Mouse (Mus musculus) ovary, adult 18-20 months (tissue): Measurements from ENCODE around the gene Cd22.

ENCODE experiments used
- DNase-seq: peaks from one replicate; pipeline ENCODE4 v3.0.0; 2022; ENCODE audit warnings: low spot score, mixed read lengths

The Cd22 gene

GRCm38 (mm10) chr7:30820131-30820530 lies 60.0 kb downstream of the Cd22 start:
- no peak for DNase-seq
